Mouse (Mus musculus): ENCODE data around the gene Galnt2.
A peak's percentile ranks its signal among the peaks of the same experiment; 100 is the strongest.

The Galnt2 gene

GRCm38 (mm10) chr8:124331706-124332105 is 100.5 kb downstream of the Galnt2 start:
- no peak for DNase-seq

- no peak for DNase-seq
Measured at GRCm38 (mm10) chr8:124336302-124336701, 105.1 kb downstream of the Galnt2 start.

- no peak for DNase-seq
Measured at GRCm38 (mm10) chr8:124339742-124340141, 108.6 kb downstream of the Galnt2 start.

DNA sequence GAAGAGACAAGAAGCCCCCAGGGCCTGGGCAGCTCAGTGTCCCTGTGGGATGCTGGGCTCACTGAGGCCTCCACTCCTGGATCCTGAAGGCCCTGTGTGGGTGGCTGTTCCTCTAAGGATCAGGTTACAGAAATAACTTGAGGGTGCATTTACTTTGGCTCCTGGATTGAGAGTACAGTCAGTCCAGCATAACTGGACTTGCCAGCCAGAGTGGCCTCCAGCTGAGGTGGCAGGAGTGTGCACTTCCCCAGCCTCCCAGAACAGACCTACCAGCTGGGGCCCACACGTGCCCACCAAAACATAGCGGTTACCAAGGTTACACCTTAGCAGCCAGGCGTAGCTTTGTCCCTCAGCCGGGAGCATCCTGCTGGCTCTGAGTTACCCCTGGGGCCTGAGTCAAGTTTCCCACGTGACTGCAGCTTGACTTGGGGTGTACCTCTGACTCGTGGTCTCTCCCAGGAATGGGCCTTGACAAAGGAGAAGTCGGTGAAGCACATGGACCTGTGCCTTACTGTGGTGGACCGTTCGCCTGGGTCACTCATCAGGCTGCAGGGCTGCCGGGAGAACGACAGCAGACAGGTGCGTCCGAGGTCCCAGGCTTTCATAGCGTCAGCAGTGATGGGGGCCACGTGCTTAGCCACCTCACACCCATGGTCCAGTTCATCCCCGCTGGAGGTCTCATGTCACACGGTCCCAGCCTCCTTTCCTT is 109.3 kb downstream of the Galnt2 start:
- no peak for DNase-seq

GRCm38 (mm10) chr8:124343151-124343550 is 112.0 kb downstream of the Galnt2 start:
- no peak for DNase-seq

- no peak for DNase-seq
Measured at GRCm38 (mm10) chr8:124343991-124344390, 112.8 kb downstream of the Galnt2 start.

DNA sequence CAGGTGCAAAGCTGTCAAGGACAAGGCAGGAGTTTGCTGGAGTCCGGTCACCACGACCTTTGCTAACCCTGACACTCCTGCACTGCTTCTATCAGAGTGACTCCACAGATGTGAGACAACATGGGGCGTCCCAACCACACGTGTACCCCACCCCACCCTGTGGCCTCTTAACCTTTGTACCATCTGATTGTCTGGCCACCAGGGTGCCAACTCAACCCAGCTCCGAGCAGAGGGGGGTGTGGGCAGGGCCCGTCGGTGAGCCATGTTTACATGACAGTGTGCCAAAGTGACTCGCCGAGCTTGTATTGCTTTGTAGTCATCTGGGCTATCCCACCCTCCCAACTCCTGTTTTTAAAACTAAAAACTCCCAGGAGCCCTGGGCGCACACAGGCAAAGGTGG is 113.9 kb downstream of the Galnt2 start:
- no peak for DNase-seq

DNA sequence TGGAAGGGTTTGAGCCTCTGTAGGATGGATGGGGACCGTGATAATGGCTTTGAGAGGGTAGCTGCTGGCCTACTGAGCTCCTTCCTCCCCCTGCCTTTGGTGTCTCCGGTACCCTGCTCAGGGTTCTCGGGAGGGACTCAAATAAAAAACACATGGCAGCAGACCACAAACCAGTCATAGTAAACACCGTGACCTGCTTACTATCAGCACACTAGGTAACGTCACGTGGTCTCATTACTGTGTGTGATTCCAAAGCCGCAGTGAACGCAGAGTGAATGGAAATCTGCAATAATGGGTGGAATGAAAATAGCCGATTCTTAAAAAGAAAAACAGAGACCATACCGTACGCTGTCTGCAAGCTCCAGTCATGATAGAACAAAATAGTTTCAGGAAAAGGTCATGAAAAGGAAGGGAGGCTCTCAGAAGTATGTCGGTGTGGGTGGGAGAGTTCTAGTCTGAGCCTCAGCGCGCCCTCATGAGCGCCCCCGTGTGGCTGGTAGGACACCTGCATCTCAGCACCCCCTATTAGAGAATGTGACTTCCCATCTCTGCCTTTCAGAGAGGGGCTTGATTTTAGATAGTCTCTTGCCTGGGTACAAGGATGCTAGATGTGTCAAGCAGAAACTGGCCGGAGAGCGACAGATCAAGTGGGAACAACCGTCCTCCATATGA is 115.8 kb downstream of the Galnt2 start:
- DNase-seq = no peak

- no peak for DNase-seq
Measured at GRCm38 (mm10) chr8:124348087-124348486, 116.9 kb downstream of the Galnt2 start.

DNA sequence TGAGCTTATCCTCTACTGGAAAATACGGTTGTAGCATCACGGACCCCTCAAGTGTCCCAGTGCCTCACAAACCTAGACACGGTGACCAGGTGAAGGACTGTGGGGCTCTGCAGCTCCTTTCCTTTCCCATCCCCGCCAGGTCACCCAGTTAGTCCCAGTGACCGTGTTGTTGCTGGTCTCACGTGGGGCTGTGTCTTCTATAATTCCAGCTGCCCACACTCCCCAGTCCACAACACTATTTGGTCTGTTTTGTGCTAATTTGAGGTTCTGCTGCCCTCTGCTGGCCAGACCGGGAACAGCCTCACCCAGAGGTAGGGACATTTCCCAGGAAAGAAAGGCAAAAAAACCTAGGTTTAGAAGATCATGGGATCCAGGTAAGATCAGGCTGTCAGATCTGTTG is 118.5 kb downstream of the Galnt2 start:
- peak; percentile 68 for DNase-seq

- DNase-seq = no peak
Measured at GRCm38 (mm10) chr8:124351636-124352035, 120.4 kb downstream of the Galnt2 start.

DNA sequence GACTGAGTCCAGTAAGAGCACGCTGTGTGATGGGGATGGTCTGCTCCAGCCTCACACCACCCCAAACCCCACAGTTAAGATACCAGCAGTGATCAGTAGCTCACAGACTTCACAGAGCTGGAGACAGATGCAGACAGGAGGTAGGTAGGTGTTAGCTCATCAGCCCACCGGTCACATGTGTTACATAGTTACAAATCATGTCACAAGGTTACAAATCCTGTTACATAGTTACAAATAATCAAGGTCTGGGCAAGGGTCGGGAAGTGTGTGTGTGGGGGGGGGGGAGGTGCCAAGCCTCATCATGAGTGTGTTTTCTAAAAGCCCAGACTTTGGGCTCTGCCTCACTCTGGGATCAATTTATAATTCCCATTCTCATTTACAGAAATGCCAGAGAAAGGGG is 129.7 kb downstream of the Galnt2 start:
- no peak for DNase-seq

- DNase-seq = no peak
Measured at GRCm38 (mm10) chr8:124361773-124362427, 130.7 kb downstream of the Galnt2 start.

- DNase-seq = no peak
Measured at GRCm38 (mm10) chr8:124362589-124362988, 131.4 kb downstream of the Galnt2 start.

DNA sequence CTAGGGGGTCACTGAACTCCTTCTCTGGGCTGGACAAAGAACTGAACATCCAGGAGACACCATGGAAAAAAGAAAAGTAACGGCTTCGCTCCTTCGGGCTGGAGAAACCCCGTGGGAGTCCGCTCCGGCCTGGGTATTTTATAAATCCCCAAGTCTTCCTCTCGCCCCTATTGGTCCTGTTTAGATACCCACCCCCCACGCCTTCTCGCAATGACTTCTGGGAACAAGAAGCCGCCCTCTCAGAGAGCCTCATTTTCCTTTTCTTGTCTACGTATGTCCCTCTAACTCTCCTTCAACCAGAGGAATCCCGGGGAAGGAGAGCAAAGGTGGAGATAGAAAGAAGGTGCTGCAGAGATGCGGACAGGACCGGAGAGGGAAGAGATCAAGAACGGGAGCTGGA is 132.1 kb downstream of the Galnt2 start:
- DNase-seq = no peak

GRCm38 (mm10) chr8:124368213-124368612 is 137.0 kb downstream of the Galnt2 start:
- peak; percentile 70 for DNase-seq

- DNase-seq = no peak
Measured at GRCm38 (mm10) chr8:124370422-124371183, 139.4 kb downstream of the Galnt2 start.

- no peak for DNase-seq
Measured at GRCm38 (mm10) chr8:124371410-124372123, 140.4 kb downstream of the Galnt2 start.

DNA sequence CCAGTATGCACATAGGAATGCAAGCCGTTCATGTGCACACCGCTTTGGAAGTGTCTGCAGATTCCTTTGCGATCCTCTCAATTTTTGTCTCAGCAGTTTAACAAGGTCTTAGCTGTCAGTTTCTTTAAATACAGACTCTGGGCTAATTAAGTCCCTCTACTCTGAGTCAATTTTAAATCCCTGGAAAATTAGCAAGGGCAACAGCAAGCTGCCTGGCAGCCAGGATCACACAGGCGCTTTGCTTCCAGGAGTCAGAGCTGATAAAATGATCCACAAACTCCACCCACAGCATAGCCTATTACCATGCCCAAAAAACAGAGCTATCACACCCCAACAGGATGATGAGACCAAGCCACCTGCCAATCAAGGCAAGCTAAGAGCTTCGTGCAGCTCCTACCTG is 142.6 kb downstream of the Galnt2 start:
- no peak for DNase-seq

DNA sequence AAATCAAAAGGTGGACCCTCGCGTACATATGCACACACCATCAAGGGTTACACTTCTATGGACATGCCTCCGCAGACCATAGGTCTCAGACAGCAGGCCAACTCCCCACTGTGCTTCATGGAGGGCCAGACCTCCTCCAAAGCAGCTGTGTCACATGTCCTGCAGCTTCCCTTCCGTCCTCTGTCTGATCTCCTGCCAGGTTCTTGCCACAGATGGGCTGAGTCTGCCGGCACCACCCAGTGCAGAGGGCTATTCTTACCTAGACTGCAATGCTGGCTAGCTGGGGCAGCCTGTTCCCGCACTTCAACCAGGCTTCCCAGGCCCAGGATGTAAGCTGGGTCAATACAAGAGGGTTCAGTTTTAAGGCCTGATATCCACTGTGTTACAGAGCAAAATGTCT is 144.0 kb downstream of the Galnt2 start:
- no peak for DNase-seq

DNA sequence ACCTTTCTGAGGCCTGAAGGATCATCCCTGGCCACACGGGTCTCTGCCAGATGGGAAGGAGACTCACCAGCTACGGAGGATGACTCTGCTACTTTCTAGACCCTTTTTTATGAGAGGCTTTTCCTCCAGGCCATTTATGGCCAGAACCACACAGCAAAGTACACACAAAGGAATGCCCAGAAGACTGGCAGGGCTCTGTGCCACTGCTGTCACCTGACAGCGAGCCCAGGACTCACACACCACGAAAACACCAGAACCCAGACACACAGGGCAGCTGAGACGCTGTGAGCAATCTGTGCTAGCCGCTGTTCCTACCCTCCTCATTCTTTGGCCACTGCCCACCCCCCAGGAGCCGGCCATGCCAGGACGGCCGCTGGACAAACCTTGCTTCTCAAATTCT is 144.5 kb downstream of the Galnt2 start:
- peak; percentile 59 for DNase-seq

DNA sequence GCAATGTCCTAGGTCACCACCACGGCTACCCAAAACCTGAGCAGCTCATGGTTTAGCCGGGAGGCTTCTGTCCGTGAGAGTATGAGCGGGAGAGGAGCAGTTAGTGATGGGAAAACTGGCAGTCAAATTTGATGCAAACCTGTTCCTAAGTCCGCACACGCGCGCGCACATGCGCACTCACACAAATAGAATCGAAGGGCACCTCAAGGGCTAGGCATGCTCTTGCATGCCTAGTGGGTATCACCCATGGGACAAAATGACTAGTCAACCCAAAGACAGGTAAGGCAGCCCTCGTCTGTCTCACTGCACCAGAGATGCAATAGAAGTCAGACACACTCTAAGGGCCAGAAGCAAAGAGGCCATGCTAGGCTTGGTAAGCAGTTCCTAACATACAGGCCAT is 145.2 kb downstream of the Galnt2 start:
- DNase-seq = no peak

GRCm38 (mm10) chr8:124379289-124379688 is 148.1 kb downstream of the Galnt2 start:
- no peak for DNase-seq
